Mouse (Mus musculus): ENCODE data around the gene Gtf2a1. TPM values are rescaled to one million over a fixed set of nuclear protein-coding genes. Genes with fewer than 3 reads are reported as not detected.
A peak's percentile ranks its signal among the peaks of the same experiment; 100 is the strongest.
"Not testable (repeated sequence)": the region's sequence is repeated elsewhere in the genome, so short reads cannot be mapped to it uniquely, and the experiment has no call there.

The Gtf2a1 gene
- polyA plus RNA-seq, 2 experiments from 2014 or later: 61.4 to 66.8 TPM

- ATAC-seq: no peak
Measured at GRCm38 (mm10) chr12:91581204-91582070, 8.8 kb downstream of the Gtf2a1 start.

- no peak for ATAC-seq
Measured at GRCm38 (mm10) chr12:91579665-91580064, 10.6 kb downstream of the Gtf2a1 start.

GRCm38 (mm10) chr12:91571708-91572107 lies 18.6 kb downstream of the Gtf2a1 start:
- ATAC-seq: no peak

- no peak for ATAC-seq
Measured at GRCm38 (mm10) chr12:91569255-91569654, 21.0 kb downstream of the Gtf2a1 start.

- no peak for ATAC-seq
Measured at GRCm38 (mm10) chr12:91567145-91567544, 23.1 kb downstream of the Gtf2a1 start.

GRCm38 (mm10) chr12:91558152-91558551 lies 32.1 kb downstream of the Gtf2a1 start:
- not testable (repeated sequence) for ATAC-seq

GRCm38 (mm10) chr12:91557358-91558005 lies 32.8 kb downstream of the Gtf2a1 start:
- ATAC-seq: not testable (repeated sequence)

GRCm38 (mm10) chr12:91551773-91552526 lies 38.3 kb downstream of the Gtf2a1 start:
- no peak for ATAC-seq

GRCm38 (mm10) chr12:91549471-91549870 lies 40.8 kb downstream of the Gtf2a1 start:
- no peak for ATAC-seq

- no peak for ATAC-seq
Measured at GRCm38 (mm10) chr12:91540202-91540601, 50.1 kb downstream of the Gtf2a1 start.

GRCm38 (mm10) chr12:91534514-91534913 lies 55.8 kb downstream of the Gtf2a1 start:
- ATAC-seq: no peak

GRCm38 (mm10) chr12:91523626-91524025 lies 66.7 kb downstream of the Gtf2a1 start:
- peak; percentile 96 for ATAC-seq

- no peak for ATAC-seq
Measured at GRCm38 (mm10) chr12:91517808-91518207, 72.5 kb downstream of the Gtf2a1 start.

- no peak for ATAC-seq
Measured at GRCm38 (mm10) chr12:91513980-91514379, 76.3 kb downstream of the Gtf2a1 start.

- ATAC-seq: no peak
Measured at GRCm38 (mm10) chr12:91511766-91512165, 78.5 kb downstream of the Gtf2a1 start.

Other genes starting within 250 kb of the Gtf2a1 start
- 10 to 100 TPM in 1 of 2 experiments, 1 to 10 TPM in 1; 7.6 to 14.4 TPM for gene Cep128, start 206.1 kb downstream of the Gtf2a1 start, polyA plus RNA-seq (2017; shearing (Covaris generic))
- gene Tshr, start 205.9 kb downstream of the Gtf2a1 start, polyA plus RNA-seq (2017; shearing (Covaris generic)): not detected
- under 1 TPM; 0.63 to 0.93 TPM for gene Ston2, start 197.9 kb upstream of the Gtf2a1 start, polyA plus RNA-seq (2017; shearing (Covaris generic))